Mouse (Mus musculus): Measurements from ENCODE around the gene Cpa1.

DNA sequence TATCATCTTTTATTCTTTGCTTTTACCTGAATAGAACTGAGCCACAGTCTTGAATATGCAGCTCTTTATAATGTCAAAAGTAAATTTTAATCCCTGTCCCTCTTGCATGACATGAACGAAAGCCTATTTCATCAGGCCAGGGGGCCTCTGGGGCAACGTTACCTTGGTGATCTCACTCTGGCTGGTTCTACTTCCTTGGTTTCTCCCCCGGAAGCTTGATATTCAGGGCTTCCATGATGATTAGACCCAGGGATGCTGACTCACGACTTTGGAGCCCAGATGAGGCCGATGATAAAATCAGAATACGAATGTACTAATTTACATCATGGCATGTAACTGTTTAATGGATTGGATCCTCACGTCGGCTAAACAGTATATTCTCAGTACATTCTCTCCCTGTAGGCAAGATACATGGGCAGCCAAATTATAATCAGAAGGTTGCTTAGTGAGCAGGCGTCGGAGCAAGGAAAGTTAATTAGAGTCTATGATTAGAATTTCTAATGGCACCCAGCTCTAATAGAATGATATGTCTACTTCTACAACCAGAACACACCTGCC, 46.5 kb upstream of the Cpa1 start:
- TF ChIP-seq HCFC1 (IDR thresholded peaks at IDR 0.05; ENCODE audit: borderline replicate concordance, insufficient read depth, low read length) (no peak), ZNF384 (IDR thresholded peaks at IDR 0.05; ENCODE audit: low read depth, low read length) (no peak), CHD2 (IDR thresholded peaks at IDR 0.05; ENCODE audit: low read depth, low read length) (no peak), ZC3H11A (IDR thresholded peaks at IDR 0.05; ENCODE audit: borderline replicate concordance, low read depth, low read length) (no peak), MAFK (IDR thresholded peaks at IDR 0.05; ENCODE audit: insufficient read depth, low read depth, low read length) (no peak)

All from ES-E14 (cell line).